Mouse (Mus musculus) liver, embryonic 14.5 days (tissue): ENCODE data around the gene Sorcs2. TPM values are rescaled to one million over a fixed set of nuclear protein-coding genes. Genes with fewer than 3 reads are reported as not detected.

Experiments
- ATAC-seq: fragments of 200-750 bp; cut with Nextera tagmentation; 2 replicates; pipeline ENCODE4 v1.8.0; 2017; ENCODE audit warnings: moderate number of reproducible peaks, mild to moderate bottlenecking, moderate library complexity; ENCODE audit not compliant: insufficient read depth
- DNase-seq, 3 experiments: peaks; one replicate each; pipeline ENCODE4 v3.0.0-alpha.2; 2012 to 2013; ENCODE audit warnings: low read depth in 3 of 3, low spot score in 3 of 3
- H3K27ac ChIP-seq: fragments of 300-500 bp; sonication (generic); 2 replicates; pipeline ENCODE4 v1.5.1; 2014; ENCODE audit warnings: moderate library complexity, mild to moderate bottlenecking, control low read depth, inconsistent platforms
- H3K27me3 ChIP-seq: fragments of 300-500 bp; sonication (generic); 2 replicates; pipeline ENCODE4 v1.6.1; 2014; ENCODE audit warnings: mild to moderate bottlenecking, low read length, moderate library complexity; ENCODE audit not compliant: control insufficient read depth, insufficient read depth
- H3K36me3 ChIP-seq: fragments of 300-500 bp; sonication (generic); replicated peaks from 2 replicates; pipeline ENCODE4 v1.6.1; 2014; ENCODE audit warnings: low read depth; ENCODE audit not compliant: control insufficient read depth, insufficient read depth
- H3K4me1 ChIP-seq, 2 experiments: fragments of 200-500 bp in 1 of 2; fragments of 300-500 bp in 1 of 2; sonication (generic) in 1 of 2; replicated peaks; 2 replicates each; pipeline ENCODE4 v1.6.1; 2012 to 2014; ENCODE audit warnings: antibody characterized with exemption in 1 of 2, inconsistent platforms in 1 of 2, low read length in 1 of 2; ENCODE audit not compliant: control insufficient read depth in 2 of 2, insufficient read depth in 2 of 2
- H3K4me2 ChIP-seq: fragments of 300-500 bp; sonication (generic); 2 replicates; pipeline ENCODE4 v1.6.1; 2014; ENCODE audit warnings: low read depth, mild to moderate bottlenecking, control low read depth, moderate library complexity
- H3K4me3 ChIP-seq, 2 experiments: fragments of 200-500 bp in 1 of 2; fragments of 300-500 bp in 1 of 2; sonication (generic) in 1 of 2; 2 replicates each; pipeline ENCODE4 v1.5.1; 2012 to 2014; ENCODE audit warnings: low read depth in 2 of 2, low read length in 2 of 2, mild to moderate bottlenecking in 2 of 2, control low read depth in 1 of 2, inconsistent platforms in 1 of 2, moderate library complexity in 1 of 2; ENCODE audit not compliant: insufficient read depth in 1 of 2
- H3K9ac ChIP-seq: fragments of 300-500 bp; sonication (generic); replicated peaks from 2 replicates; pipeline ENCODE4 v1.6.1; 2014; ENCODE audit warnings: mild to moderate bottlenecking, control low read depth, moderate library complexity
- H3K9me3 ChIP-seq: fragments of 300-500 bp; sonication (generic); 2 replicates; pipeline ENCODE4 v1.6.1; 2016; ENCODE audit warnings: low read length, mixed read lengths; ENCODE audit not compliant: control insufficient read depth
- CTCF ChIP-seq: IDR thresholded peaks from 2 replicates; pipeline ENCODE4 v1.5.1; 2016; ENCODE audit warnings: antibody characterized with exemption, low read depth, control low read depth
- EP300 ChIP-seq: IDR thresholded peaks from 2 replicates; pipeline ENCODE4 v1.6.1; 2016; ENCODE audit warnings: antibody characterized with exemption, low read depth
- WGBS: fragments of 180-500 bp; shearing (Covaris S2); extraction: QIAGEN DNeasy Blood & Tissue Kit; methylation state at CpG from one replicate; pipeline ENCODE4 v1.1.7; 2014; ENCODE audit not compliant: insufficient replicate concordance; 5-methylcytosine and 5-hydroxymethylcytosine counted together
- polyA plus RNA-seq, 2 experiments: library from polyadenylated mRNA; depleted of rRNA in 1 of 2; stranded (reverse) in 1 of 2; unstranded in 1 of 2; fragments of >200 nt; fragmentation: Nextera tagmentation in 1 of 2; extraction: Ambion mirVana in 1 of 2; gene quantifications; 2 replicates each; pipeline versions ENCODE4 v1.2.1 to v1.2.3; 2012 to 2014

The Sorcs2 gene
- polyA plus RNA-seq, 2 experiments: 0.17 to 0.33 TPM

- 39% methylated on average over 2 of the region's 2 CpGs for WGBS
- ATAC-seq: no peak
Observed at GRCm38 (mm10) chr5:36192677-36193076, 205.3 kb downstream of the Sorcs2 start.

GRCm38 (mm10) chr5:36191876-36192275 lies 206.1 kb downstream of the Sorcs2 start:
- no peak overlapping the region for H3K4me3 ChIP-seq
- H3K27ac ChIP-seq: no peak overlapping the region
- ATAC-seq (no peak), DNase-seq (no peak)
- 75% methylated on average over 3 of the region's 3 CpGs for WGBS
- no peaks in the 10 kb centered on the region for H3K36me3 ChIP-seq
- H3K4me2 ChIP-seq: no peak overlapping the region
- no peaks in the 10 kb centered on the region for H3K9me3 ChIP-seq
- H3K9ac ChIP-seq: no peak overlapping the region
- TF ChIP-seq EP300: no peak
- TF ChIP-seq CTCF: peak; percentile 26
- no peaks in the 10 kb centered on the region for H3K4me1 ChIP-seq
- H3K27me3 ChIP-seq: no peaks in the 10 kb centered on the region

More at GRCm38 (mm10) chr5:36192677-36193076, 205.3 kb downstream of the Sorcs2 start:
- Histone ChIP-seq H3K27ac (no peak overlapping the region), H3K36me3 (no peaks in the 10 kb centered on the region), H3K4me2 (no peak overlapping the region), H3K27me3 (no peaks in the 10 kb centered on the region), H3K9ac (no peak overlapping the region), H3K4me1 (no peaks in the 10 kb centered on the region), H3K9me3 (no peaks in the 10 kb centered on the region), H3K4me3 (no peak overlapping the region)
- TF ChIP-seq CTCF: no peak
- no peak for TF ChIP-seq EP300
- no peak for DNase-seq

GRCm38 (mm10) chr5:36191285-36191684 lies 206.7 kb downstream of the Sorcs2 start:
- H3K4me1 ChIP-seq: no peaks in the 10 kb centered on the region
- 50% methylated on average over 4 of the region's 4 CpGs for WGBS
- H3K4me2 ChIP-seq: no peak overlapping the region
- ATAC-seq (no peak), DNase-seq (no peak)
- no peak overlapping the region for H3K4me3 ChIP-seq
- no peak overlapping the region for H3K9ac ChIP-seq
- H3K9me3 ChIP-seq: no peaks in the 10 kb centered on the region
- no peaks in the 10 kb centered on the region for H3K27me3 ChIP-seq
- TF ChIP-seq CTCF (no peak), EP300 (no peak)
- no peak overlapping the region for H3K27ac ChIP-seq
- H3K36me3 ChIP-seq: no peaks in the 10 kb centered on the region

- no peaks in the 10 kb centered on the region for H3K9me3 ChIP-seq
- H3K4me3 ChIP-seq: no peak overlapping the region
- 68% methylated on average over 4 of the region's 4 CpGs for WGBS
- no peaks in the 10 kb centered on the region for H3K4me1 ChIP-seq
- no peak overlapping the region for H3K9ac ChIP-seq
- ATAC-seq: no peak
- H3K27me3 ChIP-seq: no peaks in the 10 kb centered on the region
- no peak for TF ChIP-seq CTCF
- no peak for TF ChIP-seq EP300
- no peak overlapping the region for H3K4me2 ChIP-seq
- H3K27ac ChIP-seq: no peak overlapping the region
- H3K36me3 ChIP-seq: no peaks in the 10 kb centered on the region
- DNase-seq: no peak
Observed at GRCm38 (mm10) chr5:36188310-36188709, 209.6 kb downstream of the Sorcs2 start.

- DNase-seq (no peak), ATAC-seq (no peak)
- WGBS: 39% methylated on average over 8 of the region's 8 CpGs
- Histone ChIP-seq H3K4me1 (no peaks in the 10 kb centered on the region), H3K9ac (no peak overlapping the region), H3K9me3 (no peaks in the 10 kb centered on the region), H3K4me2 (no peak overlapping the region), H3K27ac (no peak overlapping the region), H3K4me3 (no peak overlapping the region), H3K27me3 (no peaks in the 10 kb centered on the region), H3K36me3 (no peaks in the 10 kb centered on the region)
- TF ChIP-seq CTCF: no peak
- TF ChIP-seq EP300: no peak
Observed at GRCm38 (mm10) chr5:36186294-36187053, 211.5 kb downstream of the Sorcs2 start.
